Mouse (Mus musculus) gastrocnemius, postnatal 10 days (tissue): ENCODE measurements around the gene Lamb3. TPM values are rescaled to one million over a fixed set of nuclear protein-coding genes. Genes with fewer than 3 reads are reported as not detected.

Experiments
- DNase-seq: peaks from one replicate; pipeline ENCODE4 v3.0.0; 2021; ENCODE audit warnings: mixed read lengths
- total RNA-seq, 2 experiments: library from RNA; stranded (reverse); gene quantifications; 2 replicates each; pipeline ENCODE4 v1.2.3; 2021

Gene Lamb3
- total RNA-seq, 2 experiments from 2014 or later = 1.2 to 2.0 TPM

DNA sequence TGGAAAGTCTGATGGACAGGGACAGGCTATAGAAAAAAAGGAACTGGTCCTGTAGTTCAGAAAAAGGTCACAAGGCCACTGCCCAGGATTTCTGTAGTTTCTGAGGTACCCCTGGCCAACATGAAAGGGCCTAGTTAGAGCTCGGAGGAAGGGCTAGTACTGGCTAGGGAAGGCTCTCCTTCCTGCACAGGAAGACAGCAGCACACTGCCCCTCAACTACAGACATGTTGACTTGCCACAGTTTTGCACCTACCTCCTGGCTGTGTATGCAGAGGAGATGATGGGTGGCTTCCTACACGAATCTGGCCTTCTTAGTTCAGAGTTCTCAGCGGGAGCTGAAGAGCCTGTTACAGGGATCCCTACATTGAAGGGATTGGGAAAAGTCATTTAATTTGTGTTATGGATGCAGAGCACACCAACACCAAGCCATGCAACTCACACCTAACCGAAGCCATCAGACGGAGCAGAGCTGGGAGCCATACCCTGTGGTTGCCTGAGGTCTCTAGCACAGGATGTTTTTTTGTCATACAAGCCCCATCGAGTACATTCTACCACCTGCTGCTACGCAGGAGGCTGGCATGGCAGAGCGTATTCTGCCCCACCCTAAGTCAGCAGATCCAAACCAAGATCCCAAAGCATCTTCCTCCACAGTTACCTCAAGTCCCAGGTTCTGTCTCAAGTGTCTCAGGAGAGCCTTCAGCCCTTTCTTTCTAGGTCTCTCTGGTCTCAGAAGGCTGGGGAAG, 6.7 kb upstream of the Lamb3 start:
- DNase-seq = no peak

DNA sequence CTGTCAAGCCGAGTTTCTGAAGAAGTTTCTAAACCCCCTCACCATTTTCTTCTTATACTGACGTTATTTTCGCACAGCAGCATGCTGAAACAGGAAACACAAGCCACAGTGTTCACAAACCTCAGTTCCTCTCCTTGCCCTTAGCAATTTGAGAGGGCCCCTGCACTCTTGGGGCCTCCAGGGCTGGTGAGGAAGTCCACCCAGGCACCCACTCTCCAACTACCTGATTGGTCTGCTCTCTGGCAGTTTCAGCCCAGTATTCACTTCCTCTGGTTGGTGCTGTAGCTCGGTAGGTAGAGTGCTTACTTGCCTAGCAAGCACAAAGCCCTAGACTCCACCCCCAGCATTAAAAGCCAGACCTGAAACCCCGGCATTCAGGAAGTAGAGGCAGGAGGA, 6.1 kb upstream of the Lamb3 start, which contains the start of gene Traf3ip3:
Traf3ip3 (minus strand) TSS at position 321 of the 396 bp plus-strand sequence.
- DNase-seq = no peak

DNA sequence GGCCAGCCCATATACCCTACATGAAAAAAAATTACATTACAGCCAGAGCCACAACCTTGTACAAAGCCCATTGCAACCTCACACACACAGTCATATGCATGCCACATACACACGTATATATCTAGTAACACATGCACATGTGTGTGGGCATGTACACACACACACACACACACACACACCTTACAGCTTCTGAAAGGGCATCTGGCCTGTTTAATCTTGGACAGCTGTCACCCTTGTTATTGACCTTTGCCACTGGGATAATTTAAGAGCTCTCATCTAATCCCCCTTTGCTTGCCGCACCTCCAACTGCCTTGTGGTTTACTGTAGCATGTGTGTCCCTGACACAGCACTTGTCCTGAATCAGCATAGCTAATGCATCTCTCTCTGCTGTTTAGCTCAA, 3.7 kb upstream of the Lamb3 start:
- DNase-seq = no peak

DNA sequence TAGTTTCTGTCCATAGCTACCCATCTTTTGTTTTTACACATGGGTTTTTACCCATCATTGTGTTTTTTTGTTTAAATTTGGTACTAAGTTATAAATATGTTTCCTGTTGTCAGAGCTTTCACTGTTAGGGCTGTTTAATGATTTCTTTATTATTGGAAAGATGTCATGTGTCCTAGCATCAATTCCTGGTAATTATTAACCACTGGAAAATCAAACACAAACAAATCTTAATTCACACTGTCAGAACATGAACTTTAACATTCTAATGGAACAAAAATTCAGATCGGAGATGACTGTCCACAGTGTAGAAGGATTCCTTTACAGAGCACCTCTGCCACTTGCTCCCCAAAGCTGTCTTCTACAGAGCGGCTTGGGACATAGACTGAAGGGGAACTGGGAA, 2.1 kb upstream of the Lamb3 start:
- no peak for DNase-seq

DNA sequence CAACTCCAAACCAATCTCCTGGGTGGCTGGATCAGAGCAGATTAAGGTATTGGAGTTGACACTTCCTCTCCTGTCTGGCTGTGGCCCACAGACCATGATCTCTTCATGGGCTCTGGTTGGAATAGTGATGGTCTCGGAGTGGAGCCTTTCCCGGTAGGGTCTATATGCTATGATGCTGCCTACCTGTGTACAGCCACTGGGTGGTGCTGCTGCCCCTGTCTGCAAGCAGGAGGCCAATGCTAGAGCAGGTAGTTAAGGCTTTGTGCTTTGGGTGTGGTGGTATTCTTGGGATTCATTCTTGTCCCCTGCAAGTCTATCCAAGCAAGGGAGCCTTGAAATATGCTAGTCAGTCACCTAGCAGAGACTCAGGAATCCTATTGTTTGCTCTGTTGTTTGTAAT, 679 bp downstream of the Lamb3 start:
- peak; percentile 44 for DNase-seq

DNA sequence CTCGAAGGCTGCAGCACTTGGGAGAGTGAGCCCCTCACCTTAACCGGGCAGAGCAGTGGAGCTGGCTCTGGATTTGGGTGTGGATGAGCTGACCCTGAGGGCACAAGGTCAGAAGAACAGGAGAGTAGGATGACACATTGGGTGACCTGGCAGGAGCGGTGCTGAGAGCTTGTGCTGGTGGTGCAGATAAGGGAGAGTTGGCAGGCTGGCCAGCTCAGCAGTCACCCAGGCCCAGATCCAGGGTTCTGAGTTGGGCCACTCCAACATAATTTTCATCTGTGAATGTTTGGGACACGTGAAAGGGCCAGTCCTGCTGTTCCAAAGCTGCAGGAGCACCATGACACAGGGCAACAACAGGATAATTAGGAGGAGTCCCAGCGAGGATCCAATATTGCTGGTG, 3.9 kb downstream of the Lamb3 start:
- no peak for DNase-seq

DNA sequence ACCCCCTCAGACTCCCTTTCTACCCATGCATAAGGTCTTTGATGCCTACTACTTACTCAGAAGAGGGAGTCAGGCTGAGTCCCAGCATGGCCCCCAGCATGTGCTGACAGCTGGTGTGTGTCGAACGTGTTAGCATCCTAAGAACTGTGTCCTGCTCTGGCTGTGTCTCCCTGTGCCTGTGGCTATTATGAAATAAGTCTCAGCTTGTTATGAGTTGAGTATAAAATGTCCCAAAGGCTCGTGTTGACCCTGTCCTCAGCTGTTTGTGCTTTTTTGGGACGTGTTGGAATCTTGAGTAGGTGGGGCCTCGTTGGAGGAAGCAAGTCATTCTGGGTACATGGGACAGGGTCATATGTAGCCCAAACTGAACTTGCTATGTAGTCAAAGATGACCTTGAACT, 6.6 kb downstream of the Lamb3 start:
- DNase-seq = no peak

DNA sequence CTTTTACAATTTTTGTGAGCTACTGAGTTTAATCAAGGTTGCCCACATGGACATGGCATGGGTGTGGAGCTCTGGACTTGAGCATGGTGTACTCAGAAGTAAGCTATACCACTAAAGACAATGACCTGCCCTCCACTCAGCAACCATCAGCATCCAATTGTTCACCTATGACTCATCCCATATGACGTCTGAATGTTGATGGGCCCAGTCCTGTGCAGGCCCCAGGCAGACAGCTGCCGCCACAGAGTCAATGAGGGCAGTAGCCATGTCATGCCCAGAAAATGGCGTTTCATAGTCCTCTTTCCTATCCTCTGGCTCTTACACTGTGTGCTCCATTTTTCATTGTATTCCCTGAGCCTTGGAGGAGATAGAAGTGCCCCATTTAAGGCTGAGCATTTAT, 8.5 kb downstream of the Lamb3 start:
- no peak for DNase-seq

DNA sequence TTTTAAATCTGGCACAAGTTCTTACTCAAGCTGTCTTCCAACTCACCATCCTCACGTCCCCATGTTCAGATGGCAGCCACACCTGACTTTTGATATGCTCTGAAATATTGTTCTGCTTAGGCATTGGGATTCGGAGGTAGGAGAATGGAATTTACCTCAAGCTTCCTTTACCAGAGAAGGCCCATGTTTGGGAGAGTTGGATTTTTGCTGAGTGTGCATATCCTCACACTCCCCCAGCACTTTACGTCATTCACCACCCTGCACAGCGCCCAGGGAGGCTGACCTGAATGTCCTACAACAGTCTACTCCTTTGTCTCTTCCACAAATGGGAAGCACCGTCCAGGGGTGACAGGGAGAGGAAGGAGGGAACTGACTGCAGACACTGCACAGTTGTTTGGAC, 12.9 kb downstream of the Lamb3 start:
- no peak for DNase-seq

DNA sequence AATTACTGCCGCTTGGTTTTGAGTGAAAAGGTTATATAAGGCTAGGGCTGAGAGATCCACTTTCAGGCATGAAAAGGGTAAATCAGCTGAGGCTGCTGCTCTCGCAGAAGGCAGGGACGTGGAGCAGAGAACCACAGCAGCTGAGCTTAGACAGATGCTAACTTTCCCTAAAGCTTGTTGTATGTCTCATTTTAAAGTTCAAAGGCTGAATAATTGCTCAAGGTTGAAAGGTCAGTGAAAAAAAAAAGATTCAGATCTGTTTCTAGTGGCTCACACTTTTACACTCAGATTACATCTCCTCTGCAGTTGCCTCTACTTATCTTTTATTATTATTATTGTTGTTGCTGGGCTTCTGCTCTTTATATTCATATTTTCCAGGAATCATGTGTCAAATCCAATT, 18.0 kb downstream of the Lamb3 start:
- DNase-seq = no peak

DNA sequence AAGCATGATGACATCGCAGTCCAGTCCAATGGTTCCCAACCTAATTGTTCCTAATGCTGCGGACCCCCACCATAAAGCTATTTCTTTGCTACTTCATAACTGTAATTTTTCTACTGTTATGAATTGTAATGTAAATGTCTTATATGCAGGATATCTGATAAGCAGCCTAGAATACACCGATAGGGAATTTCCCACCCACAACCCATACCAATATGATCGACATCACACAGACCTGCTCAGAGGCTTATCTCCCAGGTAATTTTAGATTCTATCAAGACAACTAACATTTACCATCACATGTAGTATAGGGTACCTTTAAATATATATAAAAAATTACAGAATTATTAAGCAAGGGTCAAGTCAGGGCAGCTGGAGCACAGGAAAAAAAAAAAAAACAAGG, 18.6 kb downstream of the Lamb3 start:
- DNase-seq = no peak

DNA sequence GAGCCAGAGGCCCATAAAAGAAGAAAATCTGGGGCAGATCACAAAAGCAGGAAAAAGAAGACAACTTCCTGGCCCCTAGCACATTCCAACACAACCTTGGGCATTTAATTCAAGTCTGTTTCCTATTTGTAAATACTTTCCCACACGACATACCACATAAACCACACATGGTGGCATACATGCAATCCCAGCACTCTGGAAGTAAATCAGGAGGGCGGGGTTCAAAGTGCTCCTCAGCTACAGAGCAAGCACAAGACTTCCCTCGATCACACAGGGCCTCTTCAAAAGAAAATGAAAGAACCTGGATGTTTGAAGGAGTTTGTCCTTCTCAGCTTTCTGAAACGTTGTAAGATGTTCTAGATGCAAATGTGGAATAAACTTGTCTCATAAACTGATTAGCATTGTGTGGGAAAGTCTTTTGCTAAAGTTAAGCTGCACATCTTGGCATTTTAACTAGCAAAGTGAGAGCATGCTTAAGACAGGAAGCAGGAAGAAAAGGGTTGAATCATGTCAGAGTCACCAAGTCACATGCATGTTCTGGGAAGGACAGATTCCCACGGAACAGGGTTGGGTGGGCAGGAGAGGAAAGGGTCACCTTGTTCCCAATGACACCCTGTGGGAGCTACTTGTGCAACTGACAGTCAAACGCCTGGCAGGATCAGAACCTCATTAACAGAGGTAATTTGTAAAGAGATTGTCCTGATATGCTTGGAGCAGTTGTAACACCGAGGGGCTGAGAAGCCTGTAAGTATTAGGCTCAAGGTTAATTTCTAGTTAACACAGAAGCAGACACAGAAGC, 19.4 kb downstream of the Lamb3 start:
- DNase-seq = no peak

DNA sequence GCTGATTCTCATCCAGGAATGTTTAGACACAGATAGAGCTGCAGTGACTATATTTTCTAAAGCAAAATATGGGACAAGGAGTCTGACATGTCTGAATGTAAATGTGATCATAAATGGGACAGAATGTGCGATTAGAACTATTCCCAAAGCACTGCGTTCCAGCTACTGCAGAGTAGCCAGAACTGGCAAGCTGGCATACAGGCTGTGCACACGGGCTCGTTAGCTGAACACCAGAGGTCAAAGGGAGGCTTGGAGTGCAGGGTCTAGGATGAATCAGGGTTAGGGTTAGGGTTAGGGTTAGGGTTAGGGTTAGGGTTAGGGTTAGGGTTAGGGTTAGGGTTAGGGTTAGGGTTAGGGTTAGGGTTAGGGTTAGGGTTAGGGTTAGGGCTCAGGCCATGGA, 20.0 kb downstream of the Lamb3 start:
- DNase-seq = no peak

DNA sequence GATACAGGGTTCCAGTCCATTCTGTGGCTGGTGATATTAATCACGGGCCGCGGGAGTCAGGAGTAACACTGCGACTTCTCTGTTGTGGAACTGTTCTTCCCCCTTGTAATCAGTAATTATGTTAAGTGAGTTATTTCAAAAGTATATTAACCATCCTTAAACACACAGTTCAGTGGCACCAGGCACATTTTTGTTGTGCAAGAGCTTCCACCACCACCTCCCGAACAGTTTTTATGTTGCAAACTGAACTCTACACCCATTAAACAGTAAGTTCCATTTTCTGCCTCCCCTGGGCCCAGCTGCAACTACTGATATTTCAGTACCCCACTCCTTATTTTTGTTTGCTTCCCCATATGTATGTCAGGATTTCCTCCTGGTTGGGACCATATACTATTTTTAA, 22.1 kb downstream of the Lamb3 start:
- DNase-seq = no peak

DNA sequence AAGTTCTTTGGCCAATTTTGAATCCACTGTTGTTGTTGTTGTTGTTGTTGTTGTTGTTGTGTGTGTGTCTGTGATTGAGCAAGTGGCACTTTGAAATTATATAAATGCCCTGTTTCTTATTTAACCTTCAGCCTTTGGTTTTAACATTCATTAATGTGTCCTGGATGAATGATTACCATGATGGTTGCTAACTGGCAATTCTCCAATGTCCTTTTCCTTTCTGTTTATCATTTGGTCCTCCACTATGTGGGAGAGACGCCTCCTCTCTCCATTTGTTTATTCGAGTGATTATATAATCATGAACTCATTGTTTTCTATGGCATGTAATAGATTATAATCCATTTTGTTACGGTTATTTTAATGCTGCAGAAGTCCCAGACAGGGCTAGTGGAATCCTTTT, 23.0 kb downstream of the Lamb3 start:
- no peak for DNase-seq

DNA sequence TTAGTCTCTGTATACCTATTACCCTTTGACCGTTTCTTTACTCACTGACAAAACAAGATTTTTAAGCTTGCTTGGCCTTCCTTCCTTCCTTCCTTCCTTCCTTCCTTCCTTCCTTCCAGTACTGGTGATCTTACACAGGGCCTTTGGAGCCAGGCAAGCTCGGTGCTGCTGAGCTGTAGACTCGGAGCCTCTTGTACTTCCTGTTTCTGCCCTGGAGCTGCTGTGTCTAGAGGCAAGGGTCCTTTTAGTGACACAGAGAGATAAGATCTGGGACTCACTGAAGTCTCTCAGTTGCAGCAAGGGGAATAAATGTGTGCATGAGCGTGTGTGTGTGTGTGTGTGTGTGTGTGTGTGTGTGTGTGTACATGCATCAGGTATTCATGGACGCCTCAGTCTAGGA, 23.4 kb downstream of the Lamb3 start:
- no peak for DNase-seq

DNA sequence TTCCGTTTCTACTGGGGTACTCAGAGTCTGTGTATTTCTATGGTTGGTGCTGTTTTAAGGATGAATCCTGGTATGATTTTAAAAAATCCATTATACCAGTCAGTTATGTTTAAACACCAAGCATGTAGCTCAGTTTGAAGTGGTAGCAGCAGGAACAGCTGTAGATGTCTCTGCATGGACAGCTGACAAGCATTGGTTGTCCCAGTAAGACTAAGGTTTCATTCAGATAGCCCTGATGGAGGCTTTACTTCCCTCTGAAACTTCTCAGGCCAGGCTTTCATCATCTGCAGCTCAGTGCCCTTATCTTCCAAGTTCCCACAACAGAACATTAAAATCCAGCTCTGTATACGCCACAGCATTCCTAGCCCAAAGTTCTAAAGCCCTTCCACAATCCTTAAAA, 25.2 kb downstream of the Lamb3 start:
- no peak for DNase-seq

DNA sequence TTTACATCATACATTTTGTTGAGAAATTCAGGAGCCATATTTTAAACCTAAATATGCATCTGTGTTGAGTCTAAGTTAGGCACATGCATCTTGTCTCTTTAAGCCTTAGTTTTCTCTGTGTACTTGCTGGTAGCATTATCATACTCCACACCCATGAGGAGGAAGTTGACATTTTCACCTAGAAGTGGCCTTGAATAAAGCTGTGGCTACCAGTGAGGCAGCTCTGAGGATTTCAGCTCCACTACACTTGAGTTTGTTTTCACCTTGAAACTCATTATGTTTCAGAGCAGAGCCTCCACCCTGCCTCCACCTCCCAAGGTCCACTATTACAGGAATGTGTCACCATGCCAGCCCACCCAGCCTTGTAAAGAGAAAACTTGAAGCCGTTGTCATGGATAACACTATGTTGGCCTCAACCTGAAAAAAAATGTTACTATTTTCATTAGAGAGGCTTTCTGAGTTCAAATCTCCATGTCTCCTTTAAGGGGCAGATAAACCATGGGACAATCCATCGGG, 26.7 kb downstream of the Lamb3 start:
- DNase-seq = no peak

DNA sequence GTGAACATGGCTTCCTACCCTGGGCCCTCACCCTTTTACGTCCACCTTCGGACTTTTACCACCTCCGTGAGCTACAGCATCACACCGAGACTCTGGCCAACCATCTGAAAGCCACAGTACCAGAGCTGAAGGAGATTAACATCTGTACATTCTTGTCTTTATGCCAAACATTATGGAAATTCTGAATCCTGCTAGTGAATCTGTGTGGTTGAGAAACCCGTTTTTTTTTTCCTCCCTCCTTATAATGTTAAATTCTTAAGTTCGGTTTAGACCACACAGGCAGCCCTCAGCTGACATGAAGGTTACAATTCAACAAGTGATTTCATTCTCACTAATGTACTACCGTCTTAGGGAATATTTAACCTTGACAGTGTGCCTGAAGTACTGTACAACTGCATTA, 27.4 kb downstream of the Lamb3 start:
- DNase-seq = no peak

DNA sequence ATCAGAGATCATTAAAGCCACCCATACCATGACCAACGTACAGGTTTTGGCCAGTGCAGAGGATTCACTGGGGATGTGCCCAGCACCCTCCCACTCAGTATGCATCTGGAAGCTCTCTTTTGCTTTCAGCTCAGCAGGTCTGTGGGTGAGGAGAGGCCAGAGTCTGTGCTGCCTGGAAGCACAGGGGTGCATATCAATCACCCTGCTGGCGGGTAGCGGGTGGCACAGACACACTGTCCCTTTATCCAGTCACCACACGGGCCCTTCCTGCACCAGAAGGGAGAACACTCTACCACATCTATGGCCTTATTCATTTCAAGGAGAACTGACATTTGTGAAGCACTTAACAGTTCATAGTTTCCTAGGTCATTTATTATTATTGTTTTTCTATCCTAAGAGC, 30.9 kb downstream of the Lamb3 start:
- DNase-seq = no peak

DNA sequence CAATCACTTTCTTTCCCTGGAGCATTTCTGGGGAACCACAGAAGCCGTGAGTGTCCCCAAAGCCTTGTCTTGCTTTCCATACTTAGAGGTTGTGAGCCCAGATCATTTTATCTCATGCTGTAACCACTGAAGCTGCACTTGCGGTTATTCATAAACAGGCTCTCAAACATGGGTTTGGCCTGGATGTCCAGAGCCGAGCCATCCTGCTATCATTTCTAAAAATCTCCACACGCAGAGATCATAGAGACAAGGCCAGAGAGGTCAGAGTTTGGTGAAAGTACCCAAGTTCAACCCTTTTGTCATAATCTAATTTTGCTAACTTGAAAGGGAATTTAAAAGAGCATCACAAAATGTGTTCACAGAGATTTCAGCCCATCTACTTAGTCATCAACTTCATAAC, 33.9 kb downstream of the Lamb3 start:
- DNase-seq = no peak

DNA sequence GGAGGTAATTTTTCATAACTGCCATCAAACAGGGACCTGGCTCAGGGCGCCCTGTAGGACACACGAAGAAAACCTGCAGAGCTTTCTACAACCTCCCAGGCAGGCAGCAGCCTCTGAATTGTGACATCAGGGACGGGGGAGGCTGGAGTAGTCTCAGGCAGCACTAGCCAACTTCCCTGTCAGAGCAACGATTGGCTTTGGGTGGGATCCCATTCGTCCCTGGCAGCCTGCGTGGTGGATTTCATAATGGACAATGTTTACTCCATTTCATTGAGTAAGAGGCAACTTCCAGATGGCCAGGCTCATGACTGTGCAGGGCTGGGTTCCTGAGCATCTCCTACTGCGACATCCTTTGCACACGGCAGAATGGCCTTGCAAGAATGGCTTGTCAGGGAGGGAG, 34.7 kb downstream of the Lamb3 start:
- peak; percentile 75 for DNase-seq

DNA sequence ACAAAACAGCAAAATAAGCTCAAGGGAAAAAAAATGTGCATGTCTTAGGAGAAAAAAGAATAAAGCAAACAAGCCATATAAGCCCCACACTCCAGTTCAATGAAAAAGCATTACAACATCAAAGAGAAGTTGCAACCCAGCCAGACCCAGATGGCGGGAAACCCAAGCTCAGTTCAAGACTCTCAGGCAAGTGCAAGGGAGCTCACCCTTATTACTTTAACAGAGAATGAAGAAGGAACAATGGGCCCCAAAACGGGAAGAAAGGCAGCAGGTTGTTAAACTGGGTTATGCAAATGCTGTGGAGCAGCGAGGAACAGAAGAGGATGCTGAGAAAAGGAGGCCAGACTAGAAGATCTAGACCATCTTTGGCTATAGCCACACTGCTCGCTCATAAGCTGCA, 35.4 kb downstream of the Lamb3 start:
- no peak for DNase-seq
